Mouse (Mus musculus) erythroblast, embryonic 14.5 days (primary cell): ENCODE results near the gene Rgs17. TPM values are rescaled to one million over a fixed set of nuclear protein-coding genes. Genes with fewer than 3 reads are reported as not detected.

Experiments used
- H3K27me3 ChIP-seq: 2 replicates; pipeline ENCODE4 v1.6.1; 2012; ENCODE audit warnings: inconsistent platforms; ENCODE audit not compliant: control insufficient read depth
- H3K36me3 ChIP-seq: 2 replicates; pipeline ENCODE4 v1.6.1; 2012; ENCODE audit warnings: mild to moderate bottlenecking, inconsistent platforms; ENCODE audit not compliant: control insufficient read depth
- H3K4me1 ChIP-seq: 2 replicates; pipeline ENCODE4 v1.6.1; 2012; ENCODE audit warnings: inconsistent platforms; ENCODE audit not compliant: control insufficient read depth
- H3K4me3 ChIP-seq: replicated peaks from 2 replicates; pipeline ENCODE3; 2012; ENCODE audit warnings: moderate library complexity, mild to moderate bottlenecking, inconsistent platforms
- H3K9me3 ChIP-seq: 2 replicates; pipeline ENCODE4 v1.6.1; 2012; ENCODE audit warnings: low read length, inconsistent platforms, mixed read lengths; ENCODE audit not compliant: control insufficient read depth
- GATA1 ChIP-seq: IDR thresholded peaks from 2 replicates; pipeline ENCODE4 v1.6.1; 2012; ENCODE audit warnings: low read length, inconsistent platforms, mixed read lengths
- TAL1 ChIP-seq: IDR thresholded peaks from 3 replicates; pipeline ENCODE4 v1.6.1; 2012; ENCODE audit warnings: low read length, inconsistent platforms, mixed read lengths
- polyA plus RNA-seq: library from polyadenylated mRNA; stranded (reverse); fragments of >175 nt; gene quantifications from 2 replicates; pipeline ENCODE4 v1.2.3, GENCODE M21; 2012

The Rgs17 gene
- polyA plus RNA-seq, 1 experiment, result not detected

DNA sequence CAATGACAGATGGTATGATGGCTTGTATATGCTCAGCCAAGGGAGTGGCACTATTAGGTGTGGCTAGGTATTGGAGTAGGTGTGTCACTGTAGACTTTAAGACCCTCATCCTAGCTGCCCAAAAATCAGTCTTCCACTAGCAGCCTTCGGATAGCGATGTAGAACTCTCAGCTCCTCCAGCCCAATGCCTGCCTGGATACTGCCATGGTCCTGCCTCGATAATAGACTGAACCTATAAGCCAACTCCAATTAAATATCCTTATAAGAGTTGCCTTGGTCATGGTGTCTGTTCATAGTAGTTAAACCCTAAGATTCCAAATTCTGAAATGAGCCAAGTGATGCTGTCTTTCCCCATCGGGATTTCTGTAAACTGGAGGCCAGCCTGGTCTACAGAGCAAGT lies 124.1 kb downstream of the Rgs17 start:
- TF ChIP-seq TAL1 (no peak), GATA1 (no peak)
- Histone ChIP-seq H3K36me3 (peaks cover 59% of the 10 kb centered on the region), H3K27me3 (no peaks in the 10 kb centered on the region), H3K4me1 (peaks cover 31% of the 10 kb centered on the region), H3K4me3 (no peak overlapping the region), H3K9me3 (no peaks in the 10 kb centered on the region)

DNA sequence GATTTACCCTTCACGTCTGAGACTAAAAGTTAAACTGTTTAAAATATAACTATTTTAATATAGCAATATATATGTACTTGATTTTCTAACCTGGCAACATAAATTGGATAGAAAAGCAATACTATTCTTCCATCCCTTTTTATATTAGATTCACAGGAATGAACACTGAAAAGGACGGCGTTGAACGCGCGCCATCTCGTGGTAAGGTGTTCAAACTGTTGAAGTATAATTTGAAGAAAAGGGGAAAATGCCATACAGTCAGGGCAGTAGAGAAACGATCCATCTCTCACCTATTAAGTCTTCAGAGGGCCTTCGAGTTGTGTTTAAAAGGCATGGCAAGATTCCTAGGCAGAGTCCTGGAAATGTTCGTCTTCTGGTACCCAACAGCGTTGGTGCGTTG lies 131.5 kb downstream of the Rgs17 start:
- Histone ChIP-seq H3K36me3 (no peaks in the 10 kb centered on the region), H3K4me3 (no peak overlapping the region), H3K9me3 (no peaks in the 10 kb centered on the region), H3K27me3 (no peaks in the 10 kb centered on the region), H3K4me1 (no peaks in the 10 kb centered on the region)
- TF ChIP-seq GATA1, result no peak
- TF ChIP-seq TAL1, result no peak

DNA sequence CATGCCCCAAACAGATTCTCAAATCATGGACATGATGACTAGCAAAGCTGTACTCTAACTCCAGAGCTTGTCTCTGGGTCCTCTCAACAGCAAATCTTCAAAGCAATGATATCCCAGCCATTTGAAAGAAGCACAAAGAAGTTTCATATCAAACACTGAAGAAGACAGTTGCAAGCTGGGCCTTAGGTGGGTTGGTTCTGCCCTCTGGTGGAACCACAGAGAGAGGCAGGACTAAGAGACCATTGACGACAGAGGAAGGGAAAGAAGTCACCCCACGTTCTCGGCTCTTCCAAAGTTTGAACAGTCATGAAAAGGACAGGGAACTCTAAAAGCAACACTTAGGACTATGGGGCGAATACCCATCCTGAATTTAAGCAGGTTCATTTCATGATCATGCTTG lies 135.3 kb downstream of the Rgs17 start:
- no peaks in the 10 kb centered on the region for H3K27me3 ChIP-seq
- no peaks in the 10 kb centered on the region for H3K9me3 ChIP-seq
- H3K36me3 ChIP-seq, result no peaks in the 10 kb centered on the region
- H3K4me1 ChIP-seq, result no peaks in the 10 kb centered on the region
- no peak overlapping the region for H3K4me3 ChIP-seq
- no peak for TF ChIP-seq GATA1
- TF ChIP-seq TAL1, result no peak

Other genes starting within 250 kb of the Rgs17 start
- 2.7 and 3.4 TPM in 2 replicates for gene Fbxo5, start 116.8 kb downstream of the Rgs17 start, polyA plus RNA-seq
- gene Mtrf1l, start 98.5 kb downstream of the Rgs17 start, polyA plus RNA-seq, result 0.15 and 0.25 TPM in 2 replicates